Mouse (Mus musculus): ENCODE data around the gene Olfr43. TPM values are rescaled to one million over a fixed set of nuclear protein-coding genes. Genes with fewer than 3 reads are reported as not detected.

The Olfr43 gene
- not detected for total RNA-seq (2022)

GRCm38 (mm10) chr11:74211279-74211678 lies at the start of gene Olfr43:
Gene Olfr43 (minus strand): TSS chr11:74211379.
- no peak for DNase-seq (ENCODE audit: low spot score in 2 of 2)

- DNase-seq (ENCODE audit: low spot score in 2 of 2), result no peak
Observed at GRCm38 (mm10) chr11:74259508-74259907, 48.3 kb upstream of the Olfr43 start, which contains the start of gene Olfr406. Gene Olfr406 (plus strand): TSS chr11:74259808.

- no peak for DNase-seq (ENCODE audit: low spot score in 2 of 2)
Observed at GRCm38 (mm10) chr11:74241201-74241600, 30.0 kb upstream of the Olfr43 start.

- no peak for DNase-seq (ENCODE audit: low spot score in 2 of 2)
Observed at GRCm38 (mm10) chr11:74185949-74186348, 25.2 kb downstream of the Olfr43 start, which contains the start of gene Olfr403. Gene Olfr403 (plus strand): TSS chr11:74186249.

GRCm38 (mm10) chr11:74183745-74184144 lies 27.4 kb downstream of the Olfr43 start:
- no peak for DNase-seq (ENCODE audit: low spot score in 2 of 2)

- DNase-seq (ENCODE audit: low spot score in 2 of 2), result no peak
Observed at GRCm38 (mm10) chr11:74183168-74183567, 28.0 kb downstream of the Olfr43 start.

GRCm38 (mm10) chr11:74168771-74169170 lies 42.4 kb downstream of the Olfr43 start:
- no peak for DNase-seq (ENCODE audit: low spot score in 2 of 2)

Other genes with a start within 250 kb of the Olfr43 start
- gene Olfr398, start 221.0 kb downstream of the Olfr43 start, total RNA-seq (2022), result not detected
- gene Olfr139, start 154.8 kb downstream of the Olfr43 start, total RNA-seq (2022), result not detected
- not detected for gene Olfr399, start 154.8 kb downstream of the Olfr43 start, total RNA-seq (2022)
- not detected for gene Zfp616, start 141.4 kb downstream of the Olfr43 start, total RNA-seq (2022)
- gene Olfr401, start 97.7 kb downstream of the Olfr43 start, total RNA-seq (2022), result not detected
- gene Olfr402, start 57.9 kb downstream of the Olfr43 start, total RNA-seq (2022), result not detected
- not detected for gene Olfr403, start 25.1 kb downstream of the Olfr43 start, total RNA-seq (2022)
- gene Olfr406, start 48.4 kb upstream of the Olfr43 start, total RNA-seq (2022), result not detected
- gene Olfr59, start 72.4 kb upstream of the Olfr43 start, total RNA-seq (2022), result not detected
- gene Olfr410, start 126.7 kb upstream of the Olfr43 start, total RNA-seq (2022), result not detected
- gene Olfr411, start 141.3 kb upstream of the Olfr43 start, total RNA-seq (2022), result not detected
- not detected for gene Olfr412, start 150.7 kb upstream of the Olfr43 start, total RNA-seq (2022)